Mouse (Mus musculus) embryonic facial prominence, embryonic 11.5 days (tissue): ENCODE measurements around the gene Angptl7. TPM values are rescaled to one million over a fixed set of nuclear protein-coding genes. Genes with fewer than 3 reads are reported as not detected.
A peak's percentile ranks its signal among the peaks of the same experiment; 100 is the strongest.

ENCODE experiments used
- ATAC-seq: fragments of 200-750 bp; cut with Nextera tagmentation; replicated peaks from 2 replicates; pipeline ENCODE4 v1.8.0; 2017; ENCODE audit warnings: low read depth; ENCODE audit not compliant: insufficient number of reproducible peaks, low FRiP score, low TSS enrichment
- DNase-seq: peaks from one replicate; pipeline ENCODE4 v3.0.0-alpha.2; 2015; ENCODE audit warnings: low spot score
- H3K27ac ChIP-seq: fragments of 300-500 bp; sonication (generic); replicated peaks from 2 replicates; pipeline ENCODE4 v1.5.1; 2014; ENCODE audit warnings: mild to moderate bottlenecking, low read depth, low read length, control low read depth
- H3K27me3 ChIP-seq: fragments of 300-500 bp; sonication (generic); 2 replicates; pipeline ENCODE4 v1.6.1; 2014; ENCODE audit warnings: mild to moderate bottlenecking, low read length, moderate library complexity, mixed read lengths; ENCODE audit not compliant: control insufficient read depth, insufficient read depth
- H3K36me3 ChIP-seq: fragments of 300-500 bp; sonication (generic); replicated peaks from 2 replicates; pipeline ENCODE4 v1.6.1; 2014; ENCODE audit warnings: low read depth, mild to moderate bottlenecking, low read length, moderate library complexity, mixed read lengths; ENCODE audit not compliant: control insufficient read depth, insufficient read depth
- H3K4me1 ChIP-seq: fragments of 300-500 bp; sonication (generic); 2 replicates; pipeline ENCODE4 v1.6.1; 2014; ENCODE audit warnings: low read length, mixed read lengths; ENCODE audit not compliant: control insufficient read depth, insufficient read depth
- H3K4me2 ChIP-seq: fragments of 300-500 bp; sonication (generic); 2 replicates; pipeline ENCODE4 v1.6.1; 2014; ENCODE audit warnings: low read depth, mild to moderate bottlenecking, control low read depth, low read length, moderate library complexity
- H3K4me3 ChIP-seq: fragments of 300-500 bp; sonication (generic); 2 replicates; pipeline ENCODE4 v1.5.1; 2014; ENCODE audit warnings: low read depth, low read length, control low read depth
- H3K9ac ChIP-seq: fragments of 300-500 bp; sonication (generic); replicated peaks from 2 replicates; pipeline ENCODE4 v1.6.1; 2014; ENCODE audit warnings: mild to moderate bottlenecking, control low read depth, low read length
- H3K9me3 ChIP-seq: fragments of 300-500 bp; sonication (generic); replicated peaks from 2 replicates; pipeline ENCODE4 v1.6.1; 2016; ENCODE audit warnings: mild to moderate bottlenecking, low read length, inconsistent platforms, mixed read lengths; ENCODE audit not compliant: control insufficient read depth
- WGBS: fragments of 180-500 bp; shearing (Covaris S2); extraction: QIAGEN DNeasy Blood & Tissue Kit; methylation state at CpG from one replicate; pipeline ENCODE4 v1.1.7; 2014; 5-methylcytosine and 5-hydroxymethylcytosine counted together
- polyA plus RNA-seq: library from polyadenylated mRNA; unstranded; fragments of >200 nt; fragmentation: Nextera tagmentation; extraction: Ambion mirVana; gene quantifications from 2 replicates; pipeline ENCODE4 v1.2.1, GENCODE M21; 2014

The Angptl7 gene
- polyA plus RNA-seq, 1 experiment from 2014 or later = 0.21 TPM

GRCm38 (mm10) chr4:148469487-148470252 is 30.6 kb downstream of the Angptl7 start:
- Histone ChIP-seq H3K27ac (no peak overlapping the region), H3K4me1 (no peaks in the 10 kb centered on the region), H3K27me3 (no peaks in the 10 kb centered on the region), H3K9ac (no peak overlapping the region), H3K4me2 (no peak overlapping the region), H3K4me3 (no peak overlapping the region), H3K9me3 (no peaks in the 10 kb centered on the region), H3K36me3 (peaks cover 29% of the 10 kb centered on the region)
- WGBS = 84% methylated on average over 11 of the region's 11 CpGs
- ATAC-seq (no peak), DNase-seq (no peak)

GRCm38 (mm10) chr4:148468396-148468795 is 31.9 kb downstream of the Angptl7 start:
- 90% methylated on average over 10 of the region's 10 CpGs for whole genome bisulfite sequencing

DNA sequence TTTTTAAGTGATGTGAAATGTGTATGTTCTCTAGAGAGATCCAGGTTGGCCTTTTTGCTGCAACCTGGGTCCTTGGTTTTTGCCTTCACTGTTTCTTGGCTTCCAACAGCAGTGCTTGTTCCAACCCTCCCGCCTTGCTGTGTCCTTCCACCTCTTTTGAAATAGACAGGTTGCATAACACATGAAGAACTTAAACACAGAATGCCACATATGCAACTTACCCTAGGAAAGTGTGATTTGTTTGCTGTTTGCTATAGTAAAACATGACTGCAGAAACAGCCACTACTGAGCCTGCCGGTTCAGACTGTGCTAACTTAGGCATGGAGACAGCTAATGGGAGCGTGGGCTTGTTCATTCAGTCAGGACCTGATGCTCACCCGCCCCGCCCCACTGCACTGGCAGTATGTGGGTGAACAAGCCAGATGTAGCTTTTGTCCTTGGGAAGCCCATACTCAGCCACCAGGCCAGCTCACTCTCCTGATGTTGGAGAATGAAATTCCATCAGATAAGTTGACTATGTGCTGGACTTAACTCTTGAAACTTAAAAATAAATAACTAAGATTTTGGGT is 33.7 kb downstream of the Angptl7 start:
- Histone ChIP-seq H3K4me3 (no peak overlapping the region), H3K9ac (no peak overlapping the region), H3K36me3 (peaks cover 33% of the 10 kb centered on the region), H3K9me3 (no peaks in the 10 kb centered on the region), H3K4me1 (no peaks in the 10 kb centered on the region), H3K4me2 (no peak overlapping the region), H3K27ac (no peak overlapping the region), H3K27me3 (no peaks in the 10 kb centered on the region)
- 94% methylated on average over 5 of the region's 5 CpGs for WGBS
- ATAC-seq (no peak), DNase-seq (no peak)

More at GRCm38 (mm10) chr4:148468396-148468795, 31.9 kb downstream of the Angptl7 start:
- no peak overlapping the region for H3K4me2 ChIP-seq
- ATAC-seq (no peak), DNase-seq (no peak)
- no peak overlapping the region for H3K9ac ChIP-seq
- no peak overlapping the region for H3K27ac ChIP-seq
- no peaks in the 10 kb centered on the region for H3K27me3 ChIP-seq
- H3K36me3 ChIP-seq = peaks cover 35% of the 10 kb centered on the region
- no peaks in the 10 kb centered on the region for H3K4me1 ChIP-seq
- no peak overlapping the region for H3K4me3 ChIP-seq
- H3K9me3 ChIP-seq = no peaks in the 10 kb centered on the region

GRCm38 (mm10) chr4:148464869-148465268 is 35.4 kb downstream of the Angptl7 start:
- H3K36me3 ChIP-seq = peaks cover 36% of the 10 kb centered on the region
- ATAC-seq (no peak), DNase-seq (no peak)
- H3K4me2 ChIP-seq = no peak overlapping the region
- no peaks in the 10 kb centered on the region for H3K4me1 ChIP-seq
- H3K9me3 ChIP-seq = no peaks in the 10 kb centered on the region
- no peak overlapping the region for H3K4me3 ChIP-seq
- H3K27ac ChIP-seq = no peak overlapping the region
- 96% methylated on average over 12 of the region's 12 CpGs for WGBS
- H3K27me3 ChIP-seq = no peaks in the 10 kb centered on the region
- H3K9ac ChIP-seq = no peak overlapping the region

GRCm38 (mm10) chr4:148464301-148464700 is 36.0 kb downstream of the Angptl7 start:
- WGBS = 93% methylated on average over 12 of the region's 12 CpGs
- Histone ChIP-seq H3K9me3 (no peaks in the 10 kb centered on the region), H3K27ac (no peak overlapping the region), H3K27me3 (no peaks in the 10 kb centered on the region), H3K4me3 (no peak overlapping the region), H3K36me3 (peaks cover 36% of the 10 kb centered on the region), H3K4me2 (no peak overlapping the region), H3K9ac (no peak overlapping the region), H3K4me1 (no peaks in the 10 kb centered on the region)
- DNase-seq (no peak), ATAC-seq (no peak)

DNA sequence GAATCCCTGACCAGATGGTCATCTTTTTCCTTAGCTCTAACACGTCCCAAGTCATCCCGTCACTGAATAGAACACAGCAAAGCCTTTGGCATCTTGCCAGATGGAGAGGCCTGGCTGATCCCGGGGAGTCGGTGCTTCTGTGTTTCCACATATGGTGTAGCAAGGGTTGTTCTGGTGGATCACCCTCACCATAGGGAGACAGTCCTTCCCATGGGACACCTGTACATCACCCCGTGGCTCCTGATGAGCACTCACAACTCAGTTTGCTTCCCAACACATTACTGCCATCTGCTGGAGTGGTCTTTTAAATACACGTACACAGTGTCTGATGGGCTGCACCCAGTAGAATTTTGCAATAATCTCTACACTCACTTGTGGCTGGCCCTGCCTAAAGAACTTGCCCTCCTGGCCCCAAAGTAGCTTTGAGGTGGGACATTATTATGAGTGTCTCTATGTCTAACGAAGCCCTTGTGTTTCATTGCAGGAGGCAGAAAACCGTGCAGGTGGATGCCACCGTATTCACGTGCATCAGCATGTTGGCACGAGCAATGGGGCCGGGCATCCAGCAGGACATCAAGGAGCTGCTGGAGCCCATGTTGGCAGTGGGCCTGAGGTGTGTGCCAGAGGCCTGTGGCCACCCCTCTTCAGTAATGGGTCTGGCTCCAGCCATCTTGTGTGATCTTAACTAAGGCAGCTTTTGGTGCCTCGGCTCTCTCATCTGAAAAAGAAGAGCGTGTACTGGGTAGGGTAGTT is 36.9 kb downstream of the Angptl7 start:
- Histone ChIP-seq H3K27ac (no peak overlapping the region), H3K4me1 (no peaks in the 10 kb centered on the region), H3K4me3 (no peak overlapping the region), H3K27me3 (no peaks in the 10 kb centered on the region), H3K9ac (no peak overlapping the region), H3K9me3 (no peaks in the 10 kb centered on the region), H3K4me2 (no peak overlapping the region), H3K36me3 (peaks cover 35% of the 10 kb centered on the region)
- 89% methylated on average over 14 of the region's 14 CpGs for WGBS
- 0 out of 2 replicates have a peak, but pooled peaks have one; percentile 56 for ATAC-seq
- peak; percentile 12 for DNase-seq

DNA sequence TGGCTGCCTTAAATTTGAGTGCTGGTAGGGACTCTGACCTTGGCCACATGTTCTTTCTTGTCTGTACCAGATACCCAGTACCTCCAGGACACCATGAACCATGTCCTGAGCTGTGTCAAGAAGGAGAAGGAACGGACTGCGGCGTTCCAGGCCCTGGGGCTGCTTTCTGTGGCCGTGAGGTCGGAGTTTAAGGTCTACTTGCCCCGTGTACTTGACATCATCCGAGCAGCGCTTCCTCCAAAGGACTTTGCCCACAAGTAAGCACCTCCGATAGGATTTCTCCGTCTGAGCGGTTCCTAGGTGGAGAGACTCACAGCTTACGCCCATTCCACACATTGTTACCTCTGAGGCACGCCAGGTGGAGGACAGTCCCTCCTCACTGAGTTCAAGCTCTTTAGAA is 37.5 kb downstream of the Angptl7 start:
- H3K27me3 ChIP-seq = no peaks in the 10 kb centered on the region
- no peak overlapping the region for H3K27ac ChIP-seq
- no peak overlapping the region for H3K4me3 ChIP-seq
- WGBS = 95% methylated on average over 13 of the region's 13 CpGs
- H3K4me2 ChIP-seq = no peak overlapping the region
- no peak overlapping the region for H3K9ac ChIP-seq
- peaks cover 34% of the 10 kb centered on the region for H3K36me3 ChIP-seq
- H3K9me3 ChIP-seq = no peaks in the 10 kb centered on the region
- ATAC-seq (no peak), DNase-seq (no peak)
- H3K4me1 ChIP-seq = no peaks in the 10 kb centered on the region

GRCm38 (mm10) chr4:148461772-148462171 is 38.5 kb downstream of the Angptl7 start:
- ATAC-seq (no peak), DNase-seq (no peak)
- WGBS = 89% methylated on average over 4 of the region's 4 CpGs
- H3K4me2 ChIP-seq = no peak overlapping the region
- no peak overlapping the region for H3K4me3 ChIP-seq
- H3K27ac ChIP-seq = no peak overlapping the region
- no peak overlapping the region for H3K9ac ChIP-seq
- no peaks in the 10 kb centered on the region for H3K4me1 ChIP-seq
- peaks cover 34% of the 10 kb centered on the region for H3K36me3 ChIP-seq
- H3K27me3 ChIP-seq = no peaks in the 10 kb centered on the region
- H3K9me3 ChIP-seq = no peaks in the 10 kb centered on the region
